Comparison of ENCODE assay signal across 24 mouse cellular contexts in the genomic region with DNA sequence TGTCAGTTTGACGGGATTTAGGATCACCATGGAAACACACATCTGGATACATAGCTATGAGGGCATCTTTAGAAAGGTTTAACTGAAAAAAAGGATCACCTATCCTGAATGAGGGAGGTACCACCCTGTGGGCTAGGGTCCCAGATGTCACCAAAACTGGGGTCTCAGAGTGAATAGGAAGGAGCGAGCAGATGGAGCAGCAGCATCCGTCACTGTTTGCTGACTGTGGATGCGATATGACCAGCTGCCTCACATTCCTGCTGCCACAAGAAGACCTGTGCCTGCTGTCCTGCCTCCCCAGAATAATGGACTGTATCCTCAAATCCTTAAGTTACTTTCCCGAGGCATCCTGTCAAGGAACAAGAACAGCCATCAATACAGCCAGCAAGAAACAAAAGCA.
DNase-seq lines count a peak whose midpoint lies in the region; ATAC-seq and TF ChIP-seq lines count a peak whose summit lies in the region.
"Had no signal": no experiment of that assay in that cellular context is flagged by ENCODE, and none has a peak within 500 bp of the region (broad histone marks: within the 10 kb centered on the region; RNA-seq: fewer than 3 reads in every experiment).

No protein-coding gene starts in this region.

- no peaks in the 10 kb centered on the region for H3K27me3 ChIP-seq in hindbrain, embryonic 10.5 days (ENCODE audit: insufficient read depth, poor library complexity, severe bottlenecking)
- no peaks in the 10 kb centered on the region for H3K27me3 ChIP-seq in hindbrain, postnatal 0 days (ENCODE audit: insufficient read depth, low read length)
- H3K27me3 ChIP-seq in neural tube, embryonic 11.5 days (ENCODE audit: control insufficient read depth, insufficient read depth, low read length) = no peaks in the 10 kb centered on the region
- no peaks in the 10 kb centered on the region for H3K27me3 ChIP-seq in neural tube, embryonic 15.5 days (replicated peaks)
- H3K27me3 ChIP-seq in hindbrain, embryonic 14.5 days (ENCODE audit: control insufficient read depth, insufficient read depth, low read length) = no peaks in the 10 kb centered on the region
- H3K27me3 ChIP-seq: embryonic facial prominence, embryonic 15.5 days; liver, embryonic 15.5 days; lung, embryonic 15.5 days had no signal

- WGBS in hindbrain, embryonic 10.5 days = 62% methylated on average over 5 of the region's 5 CpGs
- WGBS in hindbrain, postnatal 0 days = 47% methylated on average over 5 of the region's 5 CpGs
- 61% methylated on average over 5 of the region's 5 CpGs for WGBS in neural tube, embryonic 11.5 days
- WGBS in neural tube, embryonic 15.5 days = 44% methylated on average over 5 of the region's 5 CpGs
- WGBS in hindbrain, embryonic 14.5 days = 39% methylated on average over 5 of the region's 5 CpGs

- DNase-seq in hindbrain, embryonic 10.5 days (ENCODE audit: low spot score) = no peak
- DNase-seq in hindbrain, postnatal 0 days (ENCODE audit: low spot score) = no peak
- DNase-seq in neural tube, embryonic 11.5 days (ENCODE audit: low spot score) = peak; percentile 26
- no peak for DNase-seq in hindbrain, embryonic 14.5 days (ENCODE audit: low spot score)
- no peak for DNase-seq in kidney, postnatal 4 days
- DNase-seq: adrenal gland, adult 2 months; cerebellum, adult 18-20 months; cerebellum, postnatal 36 days; embryo, embryonic 11 days; gastrocnemius, postnatal 14 days; heart, adult 2 months; kidney, adult 11 months; liver; right cerebral cortex, postnatal 14 days; thymus, adult 2 months; thymus, postnatal 4 days had no signal

- TF ChIP-seq CTCF in hindbrain, postnatal 0 days (IDR thresholded peaks at IDR 0.05; ENCODE audit: low read depth) = no peak

- H3K4me2 ChIP-seq in hindbrain, postnatal 0 days (ENCODE audit: low read depth, low read length) = no peak overlapping the region
- H3K4me2 ChIP-seq in neural tube, embryonic 11.5 days (ENCODE audit: low read depth) = no peak overlapping the region
- H3K4me2 ChIP-seq in neural tube, embryonic 15.5 days = no peak overlapping the region
- H3K4me2 ChIP-seq in hindbrain, embryonic 14.5 days (replicated peaks) = no peak overlapping the region
- H3K4me2 ChIP-seq: embryonic facial prominence, embryonic 15.5 days; liver, embryonic 15.5 days; lung, embryonic 15.5 days had no signal

- H3K9me3 ChIP-seq in hindbrain, embryonic 10.5 days = no peaks in the 10 kb centered on the region
- no peaks in the 10 kb centered on the region for H3K9me3 ChIP-seq in hindbrain, postnatal 0 days (ENCODE audit: low read length)
- H3K9me3 ChIP-seq in neural tube, embryonic 11.5 days (ENCODE audit: control insufficient read depth, low read length) = no peaks in the 10 kb centered on the region
- no peaks in the 10 kb centered on the region for H3K9me3 ChIP-seq in neural tube, embryonic 15.5 days (replicated peaks)
- H3K9me3 ChIP-seq in hindbrain, embryonic 14.5 days (ENCODE audit: control insufficient read depth, low read length) = no peaks in the 10 kb centered on the region
- H3K9me3 ChIP-seq: embryonic facial prominence, embryonic 15.5 days; limb, embryonic 10.5 days; liver, embryonic 15.5 days; lung, embryonic 15.5 days had no signal

- H3K36me3 ChIP-seq in hindbrain, embryonic 10.5 days = no peaks in the 10 kb centered on the region
- no peaks in the 10 kb centered on the region for H3K36me3 ChIP-seq in hindbrain, postnatal 0 days (ENCODE audit: insufficient read depth, low read length)
- H3K36me3 ChIP-seq in neural tube, embryonic 11.5 days (ENCODE audit: control insufficient read depth, insufficient read depth, low read length) = no peaks in the 10 kb centered on the region
- no peaks in the 10 kb centered on the region for H3K36me3 ChIP-seq in neural tube, embryonic 15.5 days
- H3K36me3 ChIP-seq in hindbrain, embryonic 14.5 days (replicated peaks; ENCODE audit: control insufficient read depth, insufficient read depth) = no peaks in the 10 kb centered on the region
- H3K36me3 ChIP-seq: embryonic facial prominence, embryonic 15.5 days; limb, embryonic 10.5 days; liver, embryonic 15.5 days; lung, embryonic 15.5 days had no signal

- no peak for ATAC-seq in hindbrain, postnatal 0 days
- ATAC-seq in neural tube, embryonic 11.5 days (ENCODE audit: insufficient read depth, low FRiP score, low TSS enrichment) = no peak
- no peak for ATAC-seq in neural tube, embryonic 15.5 days (ENCODE audit: low FRiP score)
- ATAC-seq in hindbrain, embryonic 14.5 days (ENCODE audit: low FRiP score) = no peak
- ATAC-seq in granulocyte monocyte progenitor cell, adult 5-6 weeks (replicated peaks; ENCODE audit: poor library complexity, severe bottlenecking) = no peak

- H3K9ac ChIP-seq in hindbrain, postnatal 0 days (replicated peaks; ENCODE audit: low read length) = no peak overlapping the region
- no peak overlapping the region for H3K9ac ChIP-seq in neural tube, embryonic 11.5 days (ENCODE audit: low read length)
- no peak overlapping the region for H3K9ac ChIP-seq in neural tube, embryonic 15.5 days (replicated peaks)
- no peak overlapping the region for H3K9ac ChIP-seq in hindbrain, embryonic 14.5 days
- H3K9ac ChIP-seq: embryonic facial prominence, embryonic 15.5 days; liver, embryonic 15.5 days; lung, embryonic 15.5 days had no signal

- peak overlapping the region; percentile 36 for H3K27ac ChIP-seq in hindbrain, embryonic 10.5 days
- H3K27ac ChIP-seq in hindbrain, postnatal 0 days = no peak overlapping the region
- no peak overlapping the region for H3K27ac ChIP-seq in neural tube, embryonic 11.5 days (ENCODE audit: low read depth, low read length)
- H3K27ac ChIP-seq in neural tube, embryonic 15.5 days (replicated peaks) = no peak overlapping the region
- peak overlapping the region; percentile 35; the same call in 1 of the 2 replicates for H3K27ac ChIP-seq in hindbrain, embryonic 14.5 days
- H3K27ac ChIP-seq: embryonic facial prominence, embryonic 15.5 days; heart, adult 2 months; limb, embryonic 10.5 days; liver, embryonic 15.5 days; lung, embryonic 15.5 days; macrophage; stomach, postnatal 0 days had no signal

- no peak overlapping the region for H3K4me3 ChIP-seq in hindbrain, embryonic 10.5 days
- no peak overlapping the region for H3K4me3 ChIP-seq in hindbrain, postnatal 0 days (ENCODE audit: low read length)
- H3K4me3 ChIP-seq in neural tube, embryonic 11.5 days (ENCODE audit: low read depth, low read length) = no peak overlapping the region
- H3K4me3 ChIP-seq in neural tube, embryonic 15.5 days (replicated peaks) = no peak overlapping the region
- H3K4me3 ChIP-seq in hindbrain, embryonic 14.5 days (replicated peaks; ENCODE audit: low read length) = no peak overlapping the region
- H3K4me3 ChIP-seq: embryonic facial prominence, embryonic 15.5 days; heart, adult 2 months; limb, embryonic 10.5 days; liver, embryonic 15.5 days; lung, embryonic 15.5 days had no signal

- peaks cover 40% of the 10 kb centered on the region for H3K4me1 ChIP-seq in hindbrain, embryonic 10.5 days (replicated peaks)
- peaks cover 14% of the 10 kb centered on the region; the same call in 1 of the 2 replicates for H3K4me1 ChIP-seq in hindbrain, postnatal 0 days (ENCODE audit: insufficient read depth, low read length)
- H3K4me1 ChIP-seq in neural tube, embryonic 11.5 days (ENCODE audit: control insufficient read depth, insufficient read depth, low read length) = peaks cover 8% of the 10 kb centered on the region; the same call in 1 of the 2 replicates
- peaks cover 23% of the 10 kb centered on the region for H3K4me1 ChIP-seq in neural tube, embryonic 15.5 days
- peaks cover 19% of the 10 kb centered on the region for H3K4me1 ChIP-seq in hindbrain, embryonic 14.5 days (replicated peaks; ENCODE audit: control insufficient read depth, insufficient read depth, low read length)

Comparison
In these comparisons a context has a peak if more than half of its experiments do, and no peak if none do; other contexts are left out.
1. H3K27ac ChIP-seq: peak in hindbrain, embryonic 10.5 days (single experiment) and hindbrain, embryonic 14.5 days (single experiment); none in hindbrain, postnatal 0 days (single experiment), neural tube, embryonic 11.5 days (single experiment) and neural tube, embryonic 15.5 days (single experiment).